Mouse (Mus musculus) kidney, embryonic 14.5 days (tissue): ENCODE results near the gene Pagr1a. TPM values are rescaled to one million over a fixed set of nuclear protein-coding genes. Genes with fewer than 3 reads are reported as not detected.
A peak's percentile ranks its signal among the peaks of the same experiment; 100 is the strongest.

Experiments
- ATAC-seq: fragments of 200-750 bp; cut with Nextera tagmentation; 2 replicates; pipeline ENCODE4 v1.8.0; 2017; ENCODE audit warnings: moderate number of reproducible peaks, mild to moderate bottlenecking, moderate TSS enrichment, moderate library complexity; ENCODE audit not compliant: low FRiP score, low TSS enrichment
- H3K27ac ChIP-seq: fragments of 300-500 bp; sonication (generic); 2 replicates; pipeline ENCODE4 v1.5.1; 2014; ENCODE audit warnings: low read depth, mild to moderate bottlenecking, low read length, moderate library complexity, mixed read lengths
- H3K27me3 ChIP-seq: fragments of 300-500 bp; sonication (generic); 2 replicates; pipeline ENCODE4 v1.6.1; 2014; ENCODE audit warnings: mild to moderate bottlenecking, low read length; ENCODE audit not compliant: control insufficient read depth, insufficient read depth
- H3K36me3 ChIP-seq: fragments of 300-500 bp; sonication (generic); 2 replicates; pipeline ENCODE4 v1.6.1; 2014; ENCODE audit warnings: low read length, mixed read lengths; ENCODE audit not compliant: control insufficient read depth, insufficient read depth
- H3K4me1 ChIP-seq: fragments of 300-500 bp; sonication (generic); 2 replicates; pipeline ENCODE4 v1.6.1; 2014; ENCODE audit warnings: low read length, mixed read lengths; ENCODE audit not compliant: control insufficient read depth, insufficient read depth
- H3K4me2 ChIP-seq: fragments of 300-500 bp; sonication (generic); replicated peaks from 2 replicates; pipeline ENCODE4 v1.6.1; 2014; ENCODE audit warnings: low read depth, mild to moderate bottlenecking, low read length
- H3K4me3 ChIP-seq: fragments of 300-500 bp; sonication (generic); 2 replicates; pipeline ENCODE4 v1.5.1; 2014; ENCODE audit warnings: mild to moderate bottlenecking, low read length
- H3K9ac ChIP-seq: fragments of 300-500 bp; sonication (generic); 2 replicates; pipeline ENCODE4 v1.6.1; 2014; ENCODE audit warnings: low read depth, mild to moderate bottlenecking, low read length, moderate library complexity
- H3K9me3 ChIP-seq: fragments of 300-500 bp; sonication (generic); 2 replicates; pipeline ENCODE4 v1.6.1; 2016; ENCODE audit warnings: low read length; ENCODE audit not compliant: control insufficient read depth
- WGBS: fragments of 180-500 bp; shearing (Covaris S2); extraction: QIAGEN DNeasy Blood & Tissue Kit; methylation state at CpG from one replicate; pipeline ENCODE4 v1.1.7; 2014; 5-methylcytosine and 5-hydroxymethylcytosine counted together
- polyA plus RNA-seq: library from polyadenylated mRNA; unstranded; fragments of >200 nt; fragmentation: Nextera tagmentation; extraction: Ambion mirVana; gene quantifications from 2 replicates; pipeline ENCODE4 v1.2.1, GENCODE M21; 2014

The Pagr1a gene
- polyA plus RNA-seq, 1 experiment from 2014 or later, result 41.3 TPM

GRCm38 (mm10) chr7:127026984-127027726, 10.0 kb upstream of the Pagr1a start, which contains the start of gene Maz:
Gene Maz, minus strand, starts transcription at chr7:127027037.
- H3K9ac ChIP-seq, result peak within 1 kb of the TSS; percentile 96
- peak within 1 kb of the TSS; percentile 87 for H3K4me2 ChIP-seq
- peaks cover 31% of the 10 kb centered on the region for H3K4me1 ChIP-seq
- no peaks in the 10 kb centered on the region for H3K9me3 ChIP-seq
- under 1% methylated on average over 42 of the region's 63 CpGs for WGBS
- peak; percentile 93 for ATAC-seq
- H3K4me3 ChIP-seq, result peak within 1 kb of the TSS; percentile 94
- peak within 1 kb of the TSS; percentile 99 for H3K27ac ChIP-seq
- H3K27me3 ChIP-seq, result no peaks in the 10 kb centered on the region
- H3K36me3 ChIP-seq, result peaks cover 70% of the 10 kb centered on the region

DNA sequence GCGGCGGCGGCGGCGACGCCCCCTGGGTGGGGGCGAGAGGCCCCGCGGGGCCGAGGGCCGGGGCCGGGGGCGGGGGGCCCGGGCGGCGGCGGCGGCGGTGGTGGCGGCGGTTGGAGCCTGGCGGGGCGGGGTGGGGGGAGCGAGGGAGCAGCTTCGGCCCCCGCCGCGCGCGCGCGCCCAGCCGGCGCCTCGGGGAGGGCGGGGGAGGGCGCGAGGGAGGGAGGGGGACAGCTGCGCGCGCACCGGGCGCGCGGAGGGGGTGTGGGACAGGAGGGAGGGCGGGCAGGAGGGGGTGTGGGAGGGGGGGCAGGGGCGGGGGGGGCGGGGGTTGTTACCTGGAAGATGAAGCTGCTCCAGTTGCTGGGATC, 9.4 kb upstream of the Pagr1a start:
- peaks cover 69% of the 10 kb centered on the region for H3K36me3 ChIP-seq
- WGBS, result 3% methylated on average over 15 of the region's 48 CpGs
- ATAC-seq, result no peak; the same call in 1 of the 2 replicates

GRCm38 (mm10) chr7:127026161-127026600, 9.0 kb upstream of the Pagr1a start:
- H3K4me2 ChIP-seq, result peak overlapping the region; percentile 87
- H3K27me3 ChIP-seq, result no peaks in the 10 kb centered on the region
- H3K9ac ChIP-seq, result peak overlapping the region; percentile 96
- peak overlapping the region; percentile 94 for H3K4me3 ChIP-seq
- H3K27ac ChIP-seq, result peak overlapping the region; percentile 99
- peak; percentile 44 for ATAC-seq
- 2% methylated on average over 25 of the region's 48 CpGs for WGBS
- no peaks in the 10 kb centered on the region for H3K9me3 ChIP-seq
- H3K36me3 ChIP-seq, result peaks cover 65% of the 10 kb centered on the region
- H3K4me1 ChIP-seq, result peaks cover 40% of the 10 kb centered on the region

More for the DNA sequence above, 9.4 kb upstream of the Pagr1a start:
- Histone ChIP-seq H3K9ac (peak overlapping the region; percentile 96), H3K4me1 (peaks cover 36% of the 10 kb centered on the region), H3K27ac (peak overlapping the region; percentile 99; the same call in 1 of the 2 replicates), H3K4me2 (peak overlapping the region; percentile 87), H3K9me3 (no peaks in the 10 kb centered on the region), H3K27me3 (no peaks in the 10 kb centered on the region), H3K4me3 (peak overlapping the region; percentile 94)

GRCm38 (mm10) chr7:127025556-127026160, 8.5 kb upstream of the Pagr1a start:
- Histone ChIP-seq H3K9me3 (no peaks in the 10 kb centered on the region), H3K4me3 (peak overlapping the region; percentile 94), H3K4me1 (peaks cover 42% of the 10 kb centered on the region), H3K9ac (peak overlapping the region; percentile 96), H3K27ac (peak overlapping the region; percentile 99), H3K36me3 (peaks cover 60% of the 10 kb centered on the region), H3K4me2 (peak overlapping the region; percentile 87), H3K27me3 (no peaks in the 10 kb centered on the region)
- 1% methylated on average over 56 of the region's 65 CpGs for WGBS
- no peak for ATAC-seq

DNA sequence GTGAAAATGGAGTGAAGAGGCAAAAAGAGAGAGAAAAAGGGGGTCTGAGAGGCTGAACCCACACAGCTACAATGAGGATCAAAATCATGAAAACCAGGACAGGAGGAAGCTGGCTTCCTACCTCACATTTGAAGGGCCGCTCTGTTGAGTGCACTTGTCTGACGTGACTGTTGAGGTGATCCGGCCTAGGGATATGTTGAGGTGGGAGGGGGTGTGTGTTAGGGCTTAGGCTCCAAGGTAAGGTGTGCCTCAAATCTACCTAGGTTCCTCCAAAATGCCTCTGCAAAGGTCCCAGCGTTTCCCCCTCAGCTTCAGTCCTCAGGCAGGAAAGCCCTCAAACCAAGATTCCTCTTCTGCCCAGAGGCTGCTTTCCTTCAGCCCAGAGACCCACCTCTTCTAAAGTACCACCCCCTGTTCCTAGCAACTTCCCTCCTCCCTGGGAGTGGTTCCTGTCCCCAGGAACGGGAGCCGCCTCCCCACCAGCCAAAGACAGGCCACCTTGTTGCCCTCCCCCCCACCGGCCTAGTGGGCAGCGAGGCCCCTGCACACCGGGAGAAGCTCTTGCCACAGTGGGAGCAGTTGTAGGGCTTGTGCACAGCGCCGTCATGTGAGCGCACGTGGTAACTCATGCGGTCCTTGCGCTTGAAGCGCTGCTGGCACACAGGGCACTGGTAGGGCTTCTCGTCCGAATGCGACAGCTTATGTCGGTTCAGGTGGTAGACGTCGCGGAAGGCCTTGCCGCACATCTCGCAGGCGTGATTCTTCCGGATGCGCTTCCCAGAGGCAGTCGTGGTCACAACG, 7.8 kb upstream of the Pagr1a start:
- peak overlapping the region; percentile 96 for H3K9ac ChIP-seq
- peaks cover 48% of the 10 kb centered on the region for H3K4me1 ChIP-seq
- H3K27ac ChIP-seq, result peak overlapping the region; percentile 99
- WGBS, result under 1% methylated on average over 30 of the region's 30 CpGs
- H3K27me3 ChIP-seq, result no peaks in the 10 kb centered on the region
- ATAC-seq, result peak; percentile 18
- peak overlapping the region; percentile 94 for H3K4me3 ChIP-seq
- no peaks in the 10 kb centered on the region for H3K9me3 ChIP-seq
- peak overlapping the region; percentile 87 for H3K4me2 ChIP-seq
- H3K36me3 ChIP-seq, result peaks cover 54% of the 10 kb centered on the region

DNA sequence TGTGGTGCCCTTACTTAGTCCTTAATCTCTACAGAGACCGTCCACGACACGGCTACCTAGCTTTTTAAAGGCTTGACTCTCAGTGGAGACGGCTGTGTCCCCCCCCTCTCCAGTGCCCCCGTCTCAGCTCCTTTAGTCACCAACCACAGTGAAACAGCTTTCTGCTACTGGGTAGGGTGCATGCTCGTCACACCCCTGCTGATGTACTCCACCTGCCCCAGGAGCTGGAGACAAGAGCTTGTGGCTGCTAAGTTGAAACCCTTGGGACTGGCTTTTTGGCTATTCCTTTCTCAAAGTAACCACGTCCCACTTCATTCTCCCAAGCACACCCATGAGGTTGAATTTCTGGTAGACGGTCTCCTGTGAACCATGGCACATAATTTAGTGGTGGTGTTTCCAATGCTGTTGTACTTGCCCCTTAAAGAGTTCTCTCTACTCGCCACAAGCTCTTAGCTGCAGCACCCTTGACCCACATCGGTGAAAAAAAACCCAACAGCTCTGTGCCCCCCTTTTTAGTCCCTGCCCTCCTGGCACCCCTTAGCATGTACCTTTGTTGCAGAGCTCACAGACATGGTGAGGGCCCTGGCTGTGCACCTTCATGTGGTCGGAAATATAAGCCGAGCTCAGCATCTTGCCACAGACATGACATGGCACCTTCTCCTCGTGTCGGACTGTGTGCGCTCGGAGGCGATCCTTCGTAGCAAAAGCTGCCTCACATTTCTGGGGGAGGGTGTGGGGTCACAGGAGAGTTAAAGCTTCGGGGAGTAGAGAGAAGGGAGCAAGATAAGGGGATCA, 6.9 kb upstream of the Pagr1a start:
- Histone ChIP-seq H3K4me1 (peaks cover 52% of the 10 kb centered on the region), H3K9me3 (no peaks in the 10 kb centered on the region), H3K36me3 (peaks cover 45% of the 10 kb centered on the region), H3K4me2 (peak overlapping the region; percentile 87), H3K4me3 (peak overlapping the region; percentile 94), H3K27ac (peak overlapping the region; percentile 37; the same call in 1 of the 2 replicates), H3K9ac (peak overlapping the region; percentile 96), H3K27me3 (no peaks in the 10 kb centered on the region)
- no peak for ATAC-seq
- 24% methylated on average over 19 of the region's 19 CpGs for whole genome bisulfite sequencing

- no peaks in the 10 kb centered on the region for H3K9me3 ChIP-seq
- peaks cover 37% of the 10 kb centered on the region for H3K36me3 ChIP-seq
- H3K9ac ChIP-seq, result peak overlapping the region; percentile 96; the same call in 1 of the 2 replicates
- peaks cover 60% of the 10 kb centered on the region for H3K4me1 ChIP-seq
- no peak for ATAC-seq
- H3K27me3 ChIP-seq, result no peaks in the 10 kb centered on the region
- no peak overlapping the region for H3K27ac ChIP-seq
- peak overlapping the region; percentile 87 for H3K4me2 ChIP-seq
- 83% methylated on average over 13 of the region's 13 CpGs for WGBS
- H3K4me3 ChIP-seq, result peak overlapping the region; percentile 94
Measured at GRCm38 (mm10) chr7:127023272-127023691, 6.1 kb upstream of the Pagr1a start.
